Mouse (Mus musculus) heart, postnatal 0 days (tissue): ENCODE results near the gene Tm4sf1. TPM values are rescaled to one million over a fixed set of nuclear protein-coding genes. Genes with fewer than 3 reads are reported as not detected.

Experiments used
- ATAC-seq: fragments of 200-750 bp; cut with Nextera tagmentation; 2 replicates; pipeline ENCODE4 v1.8.0; 2017; ENCODE audit warnings: low read depth, moderate number of reproducible peaks, moderate library complexity; ENCODE audit not compliant: insufficient read depth
- DNase-seq: peaks from one replicate; pipeline ENCODE4 v3.0.0-alpha.2; 2016; ENCODE audit warnings: low spot score
- H3K27ac ChIP-seq: fragments of 300-500 bp; sonication (generic); 2 replicates; pipeline ENCODE4 v1.5.1; 2014; ENCODE audit warnings: low read depth, mild to moderate bottlenecking
- H3K27me3 ChIP-seq: fragments of 300-500 bp; sonication (generic); 2 replicates; pipeline ENCODE4 v1.6.1; 2014; ENCODE audit warnings: low read length, mixed read lengths; ENCODE audit not compliant: control insufficient read depth, insufficient read depth
- H3K36me3 ChIP-seq: fragments of 300-500 bp; sonication (generic); replicated peaks from 2 replicates; pipeline ENCODE4 v1.6.1; 2014; ENCODE audit warnings: low read length, mixed read lengths; ENCODE audit not compliant: control insufficient read depth, insufficient read depth
- H3K4me1 ChIP-seq: fragments of 300-500 bp; sonication (generic); 2 replicates; pipeline ENCODE4 v1.6.1; 2014; ENCODE audit warnings: antibody characterized with exemption; ENCODE audit not compliant: control insufficient read depth, insufficient read depth
- H3K4me2 ChIP-seq: fragments of 300-500 bp; sonication (generic); 2 replicates; pipeline ENCODE4 v1.6.1; 2014; ENCODE audit warnings: low read depth, mild to moderate bottlenecking, low read length, moderate library complexity
- H3K4me3 ChIP-seq: fragments of 300-500 bp; sonication (generic); 2 replicates; pipeline ENCODE4 v1.5.1; 2014; ENCODE audit warnings: low read depth, low read length
- H3K9ac ChIP-seq: fragments of 300-500 bp; sonication (generic); replicated peaks from 2 replicates; pipeline ENCODE4 v1.6.1; 2014; ENCODE audit warnings: low read depth, low read length, mixed read lengths
- H3K9me3 ChIP-seq: fragments of 300-500 bp; sonication (generic); replicated peaks from 2 replicates; pipeline ENCODE4 v1.6.1; 2016; ENCODE audit warnings: low read length; ENCODE audit not compliant: control insufficient read depth
- CTCF ChIP-seq: IDR thresholded peaks from 2 replicates; pipeline ENCODE4 v1.5.1; 2016; ENCODE audit warnings: antibody characterized with exemption, control low read depth, low read depth
- EP300 ChIP-seq: IDR thresholded peaks from 2 replicates; pipeline ENCODE4 v1.6.1; 2016; ENCODE audit warnings: antibody characterized with exemption, low read depth
- WGBS: fragments of 180-500 bp; shearing (Covaris S2); extraction: QIAGEN DNeasy Blood & Tissue Kit; methylation state at CpG from one replicate; pipeline ENCODE4 v1.1.7; 2014; 5-methylcytosine and 5-hydroxymethylcytosine counted together
- polyA plus RNA-seq: library from polyadenylated mRNA; unstranded; fragments of >200 nt; fragmentation: Nextera tagmentation; extraction: Ambion mirVana; gene quantifications from 2 replicates; pipeline ENCODE4 v1.2.1, GENCODE M21; 2015
- total RNA-seq: library from RNA; depleted of rRNA; stranded (reverse); fragments of >200 nt; gene quantifications from 2 replicates; pipeline ENCODE4 v1.2.3, GENCODE M21; 2014; ENCODE audit warnings: low replicate concordance; rRNA removed

Tm4sf1 gene
- total and polyA plus RNA-seq, 2 experiments from 2014 or later: 192 to 333 TPM

DNA sequence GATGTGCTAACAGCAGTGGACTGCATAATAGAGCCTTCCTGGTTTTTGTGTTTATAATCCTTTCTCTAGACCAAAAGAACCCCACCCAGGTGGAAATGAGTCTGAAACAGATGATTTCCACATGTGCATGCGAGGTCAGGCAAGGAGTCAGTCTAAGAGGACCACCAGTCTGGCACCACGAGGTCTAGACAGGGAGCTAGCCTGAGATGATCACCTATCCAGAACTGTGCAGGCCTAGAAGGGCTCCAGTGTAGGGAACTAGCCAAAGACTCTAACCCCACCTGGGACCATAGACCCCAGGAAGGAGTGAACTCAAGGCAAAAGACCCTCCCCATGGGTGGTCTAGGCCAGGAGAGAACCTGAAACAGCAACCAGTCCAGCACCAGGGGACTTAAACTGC is 48.7 kb downstream of the Tm4sf1 start:
- ATAC-seq: 0 out of 2 replicates have a peak, but pooled peaks have one; percentile 24
- H3K27ac ChIP-seq: no peak overlapping the region
- no peak overlapping the region for H3K4me3 ChIP-seq
- H3K4me2 ChIP-seq: no peak overlapping the region
- TF ChIP-seq EP300 (no peak), CTCF (no peak)
- no peak overlapping the region for H3K9ac ChIP-seq
- WGBS: 43% methylated on average over 2 of the region's 2 CpGs
- no peaks in the 10 kb centered on the region for H3K9me3 ChIP-seq
- H3K27me3 ChIP-seq: no peaks in the 10 kb centered on the region
- H3K36me3 ChIP-seq: no peaks in the 10 kb centered on the region
- no peaks in the 10 kb centered on the region for H3K4me1 ChIP-seq
- DNase-seq: no peak

DNA sequence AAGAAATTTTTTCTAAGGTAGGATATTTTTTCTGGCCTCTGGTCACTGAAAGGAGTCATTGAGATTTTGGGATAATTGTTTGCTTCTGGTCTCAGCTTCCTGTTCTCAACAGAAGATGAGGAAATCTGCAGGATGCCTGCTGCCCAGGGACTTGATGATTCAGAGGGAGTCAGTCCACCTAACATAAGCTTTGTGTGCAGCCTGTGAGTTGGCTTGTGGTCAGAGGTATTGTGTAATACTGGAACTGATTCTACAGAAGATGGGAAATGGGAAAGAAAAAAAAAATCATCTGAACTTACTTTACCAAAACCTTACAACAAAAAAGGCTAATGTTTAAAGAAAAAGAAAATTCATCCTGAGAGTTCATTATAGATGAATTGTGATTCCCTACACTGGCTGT is 49.2 kb downstream of the Tm4sf1 start:
- TF ChIP-seq CTCF (no peak), EP300 (no peak)
- Histone ChIP-seq H3K4me1 (no peaks in the 10 kb centered on the region), H3K9ac (no peak overlapping the region), H3K4me2 (no peak overlapping the region), H3K9me3 (no peaks in the 10 kb centered on the region), H3K27ac (no peak overlapping the region), H3K4me3 (no peak overlapping the region), H3K36me3 (no peaks in the 10 kb centered on the region), H3K27me3 (no peaks in the 10 kb centered on the region)
- ATAC-seq: no peak
- no peak for DNase-seq

DNA sequence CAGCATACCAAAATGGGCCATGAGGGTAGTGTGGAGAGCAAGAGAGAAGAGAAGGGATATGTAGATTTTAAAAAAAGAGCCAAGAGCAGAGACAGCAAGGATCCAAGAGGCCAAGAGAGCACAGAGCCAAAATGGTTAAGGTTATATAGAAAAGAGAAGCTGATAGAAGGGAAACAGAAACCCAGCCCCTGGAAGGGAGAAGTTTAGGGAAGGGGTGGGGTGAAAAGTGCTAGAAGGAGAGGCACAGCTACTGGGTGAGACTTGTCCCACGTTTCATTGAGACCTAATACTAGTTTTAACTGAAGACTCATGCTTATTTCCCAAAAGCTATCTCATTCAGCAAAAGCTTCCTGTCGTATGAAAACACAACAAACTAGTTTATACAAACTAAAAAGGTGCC is 56.5 kb downstream of the Tm4sf1 start:
- DNase-seq: no peak
- 34% methylated on average over 2 of the region's 2 CpGs for WGBS

More for the DNA sequence above, 56.5 kb downstream of the Tm4sf1 start:
- no peak overlapping the region for H3K4me2 ChIP-seq
- H3K4me1 ChIP-seq: no peaks in the 10 kb centered on the region
- H3K9ac ChIP-seq: no peak overlapping the region
- no peaks in the 10 kb centered on the region for H3K36me3 ChIP-seq
- H3K27ac ChIP-seq: no peak overlapping the region
- no peak overlapping the region for H3K4me3 ChIP-seq
- ATAC-seq: no peak
- H3K27me3 ChIP-seq: no peaks in the 10 kb centered on the region
- H3K9me3 ChIP-seq: 0 out of 2 replicates have a peak, but pooled peaks cover 8% of the 10 kb centered on the region
- TF ChIP-seq EP300 (no peak), CTCF (no peak)

Other genes with a start within 250 kb of the Tm4sf1 start
- 0.92 TPM in 1 of 2 replicates, not detected in the other for gene Tm4sf4, start 123.3 kb upstream of the Tm4sf1 start, total RNA-seq
- 0.73 and 1.2 TPM in 2 replicates for gene Tm4sf4, start 123.3 kb upstream of the Tm4sf1 start, polyA plus RNA-seq